Mouse (Mus musculus) right cerebral cortex, adult 18-20 months (tissue): ENCODE measurements at regions not wholly inside any gene's neighbourhood (a gene's known extent, or its start where the extent isn't known, plus 50 kb on each side); places are given as distances from the start of the nearest gene placed in this dataset.
"Not testable (repeated sequence)": the region's sequence is repeated elsewhere in the genome, so short reads cannot be mapped to it uniquely, and the experiment has no call there.

ENCODE experiments used
- DNase-seq: peaks from one replicate; pipeline ENCODE4 v3.0.0; 2022; ENCODE audit warnings: mixed read lengths

GRCm38 (mm10) chr15:25237665-25238664 lies 175.6 kb downstream of the Basp1 start:
- no peak for DNase-seq

GRCm38 (mm10) chr15:25236191-25236723 lies 177.3 kb downstream of the Basp1 start:
- DNase-seq = no peak

- DNase-seq = no peak
Measured at GRCm38 (mm10) chr15:25234064-25234700, 179.4 kb downstream of the Basp1 start.

GRCm38 (mm10) chr15:25230213-25230612 lies 183.4 kb downstream of the Basp1 start:
- DNase-seq = no peak

GRCm38 (mm10) chr15:25229807-25230206 lies 183.8 kb downstream of the Basp1 start:
- no peak for DNase-seq

GRCm38 (mm10) chr15:25227496-25227895 lies 186.1 kb downstream of the Basp1 start:
- DNase-seq = no peak

GRCm38 (mm10) chr15:25225936-25226335 lies 187.6 kb downstream of the Basp1 start:
- DNase-seq = no peak

- DNase-seq = no peak
Measured at GRCm38 (mm10) chr15:25225431-25225830, 188.1 kb downstream of the Basp1 start.

- peak; percentile 72 for DNase-seq
Measured at GRCm38 (mm10) chr15:25221749-25222148, 191.8 kb downstream of the Basp1 start.

GRCm38 (mm10) chr15:25216375-25216774 lies 197.2 kb downstream of the Basp1 start:
- no peak for DNase-seq

GRCm38 (mm10) chr15:25202097-25202496 lies 211.5 kb downstream of the Basp1 start:
- no peak for DNase-seq

GRCm38 (mm10) chr15:25200249-25200648 lies 213.3 kb downstream of the Basp1 start:
- DNase-seq = not testable (repeated sequence)

- no peak for DNase-seq
Measured at GRCm38 (mm10) chr15:25187881-25188326, 225.7 kb downstream of the Basp1 start.

- DNase-seq = no peak
Measured at GRCm38 (mm10) chr15:25172755-25173154, 240.8 kb downstream of the Basp1 start.

- no peak for DNase-seq
Measured at GRCm38 (mm10) chr15:25146371-25146770, 267.2 kb downstream of the Basp1 start.

GRCm38 (mm10) chr15:25144228-25144627 lies 269.3 kb downstream of the Basp1 start:
- no peak for DNase-seq

- no peak for DNase-seq
Measured at GRCm38 (mm10) chr15:25140389-25141181, 273.0 kb downstream of the Basp1 start.

GRCm38 (mm10) chr15:25137091-25137490 lies 276.5 kb downstream of the Basp1 start:
- DNase-seq = no peak

- no peak for DNase-seq
Measured at GRCm38 (mm10) chr15:25135471-25136262, 277.9 kb downstream of the Basp1 start.

- no peak for DNase-seq
Measured at GRCm38 (mm10) chr15:25130096-25130495, 283.5 kb downstream of the Basp1 start.

GRCm38 (mm10) chr15:25129572-25129971 lies 284.0 kb downstream of the Basp1 start:
- no peak for DNase-seq

- DNase-seq = peak; percentile 66
Measured at GRCm38 (mm10) chr15:25120441-25120840, 293.1 kb downstream of the Basp1 start.
